Mouse (Mus musculus): ENCODE measurements around the gene Pacrg.

- TF ChIP-seq GATA1 (IDR thresholded peaks at IDR 0.05; ENCODE audit: borderline replicate concordance, low read length) (no peak), CTCF (IDR thresholded peaks at IDR 0.05; ENCODE audit: low read depth, low read length) (no peak), POLR2AphosphoS5 (IDR thresholded peaks at IDR 0.05; ENCODE audit: insufficient replicate concordance, low read depth, low read length) (no peak), GATA2 (IDR thresholded peaks at IDR 0.05; ENCODE audit: borderline replicate concordance, low read depth, low read length) (no peak), TAL1 (conservative IDR thresholded peaks at IDR 0.05; ENCODE audit: low read depth, low read length) (no peak)
These were observed 361.7 kb downstream of the Pacrg start for GRCm38 (mm10) chr17:10478377-10478776.

All from G1E (cell line).